ENCODE assay signal across 8 mouse cellular contexts in the genomic region with DNA sequence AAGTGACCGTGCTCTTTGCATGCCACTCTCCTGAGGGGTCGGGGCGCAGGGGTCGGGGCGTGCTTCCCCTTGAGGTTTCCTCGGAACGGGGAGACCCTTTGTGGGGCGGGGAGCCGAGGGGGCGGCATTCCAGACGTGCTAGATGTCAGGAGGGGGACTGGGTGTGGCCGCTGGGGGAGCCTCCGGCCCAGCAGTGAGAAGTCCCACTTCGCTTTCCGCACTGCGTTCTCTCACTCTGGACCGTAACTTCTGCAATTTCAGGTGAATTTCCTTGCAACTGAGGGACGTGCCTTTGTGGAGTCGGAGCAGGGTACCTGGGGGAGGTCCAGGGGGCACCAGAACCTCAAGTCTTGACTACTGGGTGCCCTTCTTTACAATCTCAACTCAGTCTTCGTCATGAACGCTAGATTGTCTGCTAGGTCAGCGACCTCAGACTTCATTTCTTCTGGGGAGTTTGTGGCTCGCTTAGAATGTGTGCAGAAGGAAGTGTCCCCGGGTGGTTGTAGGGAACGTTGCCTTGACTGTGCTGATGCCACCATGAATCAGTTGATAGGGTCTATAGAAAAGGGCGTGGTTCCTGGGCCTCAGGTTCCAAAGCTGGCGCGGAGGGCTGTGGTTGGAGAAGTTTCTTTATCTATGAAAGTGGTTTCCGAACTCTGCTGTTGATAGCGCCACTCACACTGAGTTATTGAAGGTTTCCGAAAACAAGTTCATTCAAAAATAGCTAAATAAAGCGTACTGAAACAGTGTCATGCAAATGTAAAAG. TPM values are rescaled to one million over a fixed set of nuclear protein-coding genes. Genes with fewer than 3 reads are reported as not detected.
DNase-seq lines count a peak whose midpoint lies in the region; ATAC-seq and TF ChIP-seq lines count a peak whose summit lies in the region.

No protein-coding gene starts in this region.

- ATAC-seq in liver, embryonic 14.5 days (ENCODE audit: insufficient read depth) = peak; percentile 45; the same call in 1 of the 2 replicates
- ATAC-seq in neural tube, embryonic 11.5 days (ENCODE audit: insufficient read depth, low FRiP score, low TSS enrichment) = no peak
- ATAC-seq in cerebellum, adult (ENCODE audit: insufficient number of reproducible peaks, low FRiP score, low TSS enrichment) = no peak

- no peak for TF ChIP-seq EP300 in liver, embryonic 14.5 days (IDR thresholded peaks at IDR 0.05; ENCODE audit: low read depth)

- peaks cover 8% of the 10 kb centered on the region for H3K4me1 ChIP-seq in spleen, adult 2 months (ENCODE audit: control insufficient read depth, insufficient read depth, insufficient read length)
- peaks cover 0 to 32% of the 10 kb centered on the region in 2 experiments; a peak in 3 of 4 replicates for H3K4me1 ChIP-seq in liver, embryonic 14.5 days (replicated peaks; ENCODE audit: control insufficient read depth in 2 of 2, insufficient read depth in 2 of 2, low read length in 1 of 2)
- H3K4me1 ChIP-seq in neural tube, embryonic 11.5 days (ENCODE audit: control insufficient read depth, insufficient read depth, low read length) = peaks cover 11% of the 10 kb centered on the region; the same call in 1 of the 2 replicates

- peak overlapping the region; percentile 59 for H3K4me3 ChIP-seq in spleen, adult 2 months (ENCODE audit: extremely low read depth, insufficient read depth, insufficient read length)
- peak overlapping the region; percentile 56 to 60 for H3K4me3 ChIP-seq in liver, embryonic 14.5 days (ENCODE audit: insufficient read depth in 1 of 2, low read depth in 2 of 2, low read length in 2 of 2)
- peak overlapping the region; percentile 44 for H3K4me3 ChIP-seq in neural tube, embryonic 11.5 days (ENCODE audit: low read depth, low read length)

- no peak for TF ChIP-seq POLR2A in spleen, adult 2 months (IDR thresholded peaks at IDR 0.05; ENCODE audit: low read depth, low read length)

- H3K9me3 ChIP-seq in liver, embryonic 14.5 days (ENCODE audit: control insufficient read depth, low read length) = no peaks in the 10 kb centered on the region
- no peaks in the 10 kb centered on the region for H3K9me3 ChIP-seq in neural tube, embryonic 11.5 days (ENCODE audit: control insufficient read depth, low read length)

- H3K27ac ChIP-seq in spleen, adult 2 months (ENCODE audit: insufficient read depth, low read length) = peak overlapping the region; percentile 43
- no peak overlapping the region for H3K27ac ChIP-seq in liver, embryonic 14.5 days
- H3K27ac ChIP-seq in neural tube, embryonic 11.5 days (ENCODE audit: low read depth, low read length) = 0 out of 2 replicates have a peak overlapping the region, but pooled peaks have one; percentile 41

- WGBS in spleen, adult 2 months = 2% methylated on average over 32 of the region's 32 CpGs
- 3% methylated on average over 32 of the region's 32 CpGs for WGBS in liver, embryonic 14.5 days (ENCODE audit: insufficient replicate concordance)
- WGBS in neural tube, embryonic 11.5 days = 7% methylated on average over 32 of the region's 32 CpGs

- H3K9ac ChIP-seq in liver, embryonic 14.5 days (replicated peaks) = peak overlapping the region; percentile 48
- H3K9ac ChIP-seq in neural tube, embryonic 11.5 days (ENCODE audit: low read length) = peak overlapping the region; percentile 51

- peak in 1 of 2 experiments; percentile 13 for DNase-seq in spleen, adult 2 months (ENCODE audit: low read depth in 1 of 2, low spot score in 2 of 2)
- no peak for DNase-seq in spleen, postnatal 14 days (ENCODE audit: low spot score in 2 of 2)
- DNase-seq in embryo, embryonic 10 days (ENCODE audit: low spot score) = peak; percentile 27
- peak; percentile 61 for DNase-seq in heart, postnatal 4 days
- DNase-seq in liver, embryonic 14.5 days (ENCODE audit: low read depth in 3 of 3, low spot score in 3 of 3) = no peak
- DNase-seq in neural tube, embryonic 11.5 days (ENCODE audit: low spot score) = peak; percentile 39
- DNase-seq in frontal cortex, postnatal 36 days (ENCODE audit: low spot score in 2 of 2) = no peak

- peak overlapping the region; percentile 55 for H3K4me2 ChIP-seq in liver, embryonic 14.5 days (ENCODE audit: low read depth)
- H3K4me2 ChIP-seq in neural tube, embryonic 11.5 days (ENCODE audit: low read depth) = peak overlapping the region; percentile 52

- no peaks in the 10 kb centered on the region for H3K36me3 ChIP-seq in spleen, adult 2 months (ENCODE audit: control insufficient read depth, insufficient read depth, low read length)
- no peaks in the 10 kb centered on the region for H3K36me3 ChIP-seq in liver, embryonic 14.5 days (replicated peaks; ENCODE audit: control insufficient read depth, insufficient read depth, low read depth)
- H3K36me3 ChIP-seq in neural tube, embryonic 11.5 days (ENCODE audit: control insufficient read depth, insufficient read depth, low read length) = no peaks in the 10 kb centered on the region

- no peak for TF ChIP-seq CTCF in spleen, adult 2 months (IDR thresholded peaks at IDR 0.05; ENCODE audit: extremely low read depth, insufficient read depth, insufficient read length, insufficient replicate concordance)
- no peak for TF ChIP-seq CTCF in liver, embryonic 14.5 days (IDR thresholded peaks at IDR 0.05; ENCODE audit: low read depth)

- 0 out of 2 replicates have a peak, but pooled peaks cover 1% of the 10 kb centered on the region for H3K27me3 ChIP-seq in spleen, adult 2 months (ENCODE audit: control insufficient read depth, insufficient read depth, low read length)
- H3K27me3 ChIP-seq in liver, embryonic 14.5 days (ENCODE audit: control insufficient read depth, insufficient read depth, low read length) = no peaks in the 10 kb centered on the region
- H3K27me3 ChIP-seq in neural tube, embryonic 11.5 days (ENCODE audit: control insufficient read depth, insufficient read depth, low read length) = peaks cover 11% of the 10 kb centered on the region

RNA-seq across cellular contexts. Expression of a gene that starts 0.7 kb away (rescaled TPM):
- polyA plus RNA-seq in spleen, adult 2 months (2012; rRNA removed) = 50.9 and 55.9 TPM in 2 replicates
- total RNA-seq in heart, postnatal 4 days (2021) = 100 to 1,000 TPM; 251 to 268 TPM
- 49.7 and 65.6 TPM in 2 replicates for polyA plus RNA-seq in liver, embryonic 14.5 days (2012; rRNA removed)
- 88.3 and 99.8 TPM in 2 replicates for polyA plus RNA-seq in liver, embryonic 14.5 days (2014; fragmentation: Nextera tagmentation; extraction: Ambion mirVana)
- polyA plus RNA-seq in neural tube, embryonic 11.5 days (2014; fragmentation: Nextera tagmentation; extraction: Ambion mirVana) = 167 and 179 TPM in 2 replicates

RNA-seq across cellular contexts. Expression of a gene that starts 56.4 kb away (rescaled TPM):
- polyA plus RNA-seq in spleen, adult 2 months (2012; rRNA removed) = 2.2 and 2.6 TPM in 2 replicates
- total RNA-seq in heart, postnatal 4 days (2021) = 1 to 10 TPM; 8.3 to 9.2 TPM
- polyA plus RNA-seq in liver, embryonic 14.5 days (2012; rRNA removed) = 2.4 and 4.0 TPM in 2 replicates
- polyA plus RNA-seq in liver, embryonic 14.5 days (2014; fragmentation: Nextera tagmentation; extraction: Ambion mirVana) = 6.7 and 6.8 TPM in 2 replicates
- 18.5 and 19.8 TPM in 2 replicates for polyA plus RNA-seq in neural tube, embryonic 11.5 days (2014; fragmentation: Nextera tagmentation; extraction: Ambion mirVana)

Comparison
In these comparisons a context has a peak if more than half of its experiments do, and no peak if none do; other contexts are left out.
1. DNase-seq: peak in embryo, embryonic 10 days (single experiment), heart, postnatal 4 days (single experiment) and neural tube, embryonic 11.5 days (single experiment); none in spleen, postnatal 14 days (0 of 2), liver, embryonic 14.5 days (0 of 3) and frontal cortex, postnatal 36 days (0 of 2).
2. Peak in every context shown above with its lines, with median percentiles within 50 percentile points of each other: H3K4me3 ChIP-seq.